In genomic region chr3:84408756-84409473, GRCm38 (mm10) we compare ENCODE assay signal across 15 mouse cellular contexts.
DNase-seq lines count a peak whose midpoint lies in the region; ATAC-seq lines count a peak whose summit lies in the region.
"Had no signal": no experiment of that assay in that cellular context is flagged by ENCODE, and none has a peak within 500 bp of the region (broad histone marks: within the 10 kb centered on the region; RNA-seq: fewer than 3 reads in every experiment).

No protein-coding gene starts in this region.

- peaks cover 16% of the 10 kb centered on the region for H3K4me1 ChIP-seq in intestine, embryonic 16.5 days (ENCODE audit: control insufficient read depth, insufficient read depth, low read length)
- peaks cover 29% of the 10 kb centered on the region for H3K4me1 ChIP-seq in liver, embryonic 16.5 days (ENCODE audit: control insufficient read depth, low read depth, low read length)

- H3K27ac ChIP-seq in intestine, embryonic 16.5 days (ENCODE audit: low read length) = no peak overlapping the region
- H3K27ac ChIP-seq in liver, embryonic 16.5 days (ENCODE audit: low read length) = no peak overlapping the region
- H3K27ac ChIP-seq: neural tube, embryonic 12.5 days had no signal

- H3K4me2 ChIP-seq in intestine, embryonic 16.5 days (ENCODE audit: low read depth, low read length) = no peak overlapping the region
- H3K4me2 ChIP-seq in liver, embryonic 16.5 days (ENCODE audit: low read depth, low read length) = no peak overlapping the region
- H3K4me2 ChIP-seq: neural tube, embryonic 12.5 days had no signal

- H3K27me3 ChIP-seq in intestine, embryonic 16.5 days (replicated peaks; ENCODE audit: control insufficient read depth, insufficient read depth, low read length) = no peaks in the 10 kb centered on the region
- H3K27me3 ChIP-seq in liver, embryonic 16.5 days (ENCODE audit: control insufficient read depth, insufficient read depth, low read depth, low read length) = peaks cover 5% of the 10 kb centered on the region; the same call in 1 of the 2 replicates
- H3K27me3 ChIP-seq: neural tube, embryonic 12.5 days had no signal

- peak; percentile 62; the same call in 1 of the 2 replicates for ATAC-seq in intestine, embryonic 16.5 days
- peak; percentile 53; the same call in 1 of the 2 replicates for ATAC-seq in liver, embryonic 16.5 days (ENCODE audit: low read depth)
- ATAC-seq in CD4-positive, CD25-positive, alpha-beta regulatory T cell, adult 4 months = no peak

- WGBS in intestine, embryonic 16.5 days = 41% methylated on average over 13 of the region's 13 CpGs
- 59% methylated on average over 13 of the region's 13 CpGs for WGBS in liver, embryonic 16.5 days (ENCODE audit: insufficient replicate concordance)

- H3K9ac ChIP-seq in intestine, embryonic 16.5 days (ENCODE audit: low read depth, low read length) = no peak overlapping the region
- peak overlapping the region; percentile 11; the same call in 1 of the 2 replicates for H3K9ac ChIP-seq in liver, embryonic 16.5 days (ENCODE audit: low read depth, low read length)
- H3K9ac ChIP-seq: neural tube, embryonic 12.5 days had no signal

- H3K36me3 ChIP-seq in intestine, embryonic 16.5 days (ENCODE audit: control insufficient read depth, insufficient read depth, low read length) = no peaks in the 10 kb centered on the region
- H3K36me3 ChIP-seq in liver, embryonic 16.5 days (ENCODE audit: control insufficient read depth, insufficient read depth) = no peaks in the 10 kb centered on the region
- H3K36me3 ChIP-seq: G1E; neural tube, embryonic 12.5 days had no signal

- no peak overlapping the region for H3K4me3 ChIP-seq in intestine, embryonic 16.5 days (ENCODE audit: low read length)
- no peak overlapping the region for H3K4me3 ChIP-seq in liver, embryonic 16.5 days (ENCODE audit: low read depth, low read length)
- H3K4me3 ChIP-seq: neural tube, embryonic 12.5 days had no signal

- peak; percentile 21 for DNase-seq in kidney, adult 18-20 months
- DNase-seq in kidney, adult 8-10 months = no peak
- DNase-seq in kidney, postnatal 25 days = peak; percentile 35 to 77
- DNase-seq in thymus, postnatal 25 days = no peak
- no peak for DNase-seq in urinary bladder, adult 18-20 months (ENCODE audit: low spot score in 2 of 2)
- DNase-seq: adrenal gland, postnatal 25 days; cerebellum, postnatal 14 days; layer of hippocampus, postnatal 36 days; retina, postnatal 1 day; spleen, adult 18-20 months had no signal

- no peaks in the 10 kb centered on the region for H3K9me3 ChIP-seq in intestine, embryonic 16.5 days (ENCODE audit: control insufficient read depth, low read length)
- no peaks in the 10 kb centered on the region for H3K9me3 ChIP-seq in liver, embryonic 16.5 days (replicated peaks; ENCODE audit: control insufficient read depth, low read length)
- H3K9me3 ChIP-seq: G1E; neural tube, embryonic 12.5 days had no signal

Comparison
In these comparisons a context has a peak if more than half of its experiments do, and no peak if none do; other contexts are left out.
1. DNase-seq: peak in kidney, adult 18-20 months (single experiment) and kidney, postnatal 25 days (2 of 2); none in kidney, adult 8-10 months (0 of 2), thymus, postnatal 25 days (single experiment) and urinary bladder, adult 18-20 months (0 of 2).